Mouse (Mus musculus): ENCODE data around the gene Tcp11. TPM values are rescaled to one million over a fixed set of nuclear protein-coding genes. Genes with fewer than 3 reads are reported as not detected.
A peak's percentile ranks its signal among the peaks of the same experiment; 100 is the strongest.

Tcp11 gene
- polyA plus RNA-seq, 1 experiment from 2014 or later, result 1.9 TPM

DNA sequence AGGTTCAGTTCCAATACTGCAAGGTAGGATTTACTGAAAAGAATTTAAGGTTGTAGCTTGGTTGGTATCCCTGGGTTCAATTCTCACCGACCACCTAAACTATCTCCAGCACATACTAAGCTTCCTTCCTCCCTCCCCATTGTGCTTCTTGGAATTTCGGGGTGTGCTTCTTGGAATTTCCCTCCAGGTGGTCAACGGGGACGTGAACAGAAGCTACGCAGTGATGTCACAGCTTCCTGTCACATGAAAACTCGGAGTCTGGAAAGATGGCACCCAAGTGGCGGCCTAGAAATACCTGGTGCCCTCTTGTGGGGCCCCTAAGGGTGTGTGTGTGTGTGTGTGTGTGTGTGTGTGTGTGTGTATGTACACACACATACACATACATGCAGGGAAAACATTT lies 1.4 kb upstream of the Tcp11 start:
- ATAC-seq (replicated peaks), result no peak
- no peak overlapping the region for H3K9ac ChIP-seq
- H3K9me3 ChIP-seq, result no peaks in the 10 kb centered on the region
- 91% methylated on average over 7 of the region's 7 CpGs for WGBS
- H3K4me1 ChIP-seq, result peaks cover 29% of the 10 kb centered on the region
- H3K4me2 ChIP-seq, result no peak overlapping the region
- H3K27ac ChIP-seq, result no peak overlapping the region
- no peaks in the 10 kb centered on the region; the same call in 1 of the 2 replicates for H3K27me3 ChIP-seq (replicated peaks)
- no peaks in the 10 kb centered on the region for H3K36me3 ChIP-seq (replicated peaks)
- H3K4me3 ChIP-seq, result no peak overlapping the region

DNA sequence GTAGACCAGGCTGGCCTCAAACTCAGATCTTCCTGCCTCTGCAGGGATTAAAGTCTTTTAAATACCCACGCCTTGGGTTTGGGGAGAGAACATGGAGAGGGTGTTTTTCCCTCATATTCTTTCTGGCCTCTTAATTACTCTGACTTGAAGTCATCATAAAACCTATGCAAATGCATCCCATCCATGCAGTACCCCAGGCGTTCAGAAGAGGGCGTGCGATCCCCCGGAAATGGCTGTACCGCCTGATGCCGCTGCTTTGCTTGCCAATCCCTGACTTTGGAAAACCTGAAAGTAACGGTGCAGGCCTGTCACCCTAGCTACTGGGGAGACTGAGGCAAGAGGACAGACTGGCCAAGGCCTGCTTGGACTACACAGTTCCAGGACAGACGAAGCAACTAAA lies 946 bp upstream of the Tcp11 start:
- WGBS, result 45% methylated on average over 9 of the region's 9 CpGs

DNA sequence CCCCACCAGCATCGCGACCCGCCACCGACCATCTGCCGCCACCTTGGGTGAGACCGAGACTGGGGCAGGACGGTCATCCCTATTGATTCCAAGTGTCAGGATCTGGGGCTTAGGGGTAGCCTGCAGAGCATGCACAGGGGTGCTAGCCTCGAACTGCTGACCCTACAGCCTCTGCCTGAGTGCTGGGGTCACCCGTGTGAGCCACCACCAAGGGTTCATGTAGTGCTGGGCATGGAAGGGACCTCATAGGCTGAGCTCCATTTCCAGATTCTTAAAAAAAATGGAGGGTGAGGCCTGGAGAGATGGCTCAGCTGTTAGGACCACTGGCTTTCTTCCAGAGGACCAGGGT lies 352 bp upstream of the Tcp11 start:
- no peak overlapping the region for H3K27ac ChIP-seq
- peak; percentile 51; the same call in 1 of the 2 replicates for ATAC-seq (replicated peaks)
- peaks cover 29% of the 10 kb centered on the region for H3K4me1 ChIP-seq
- 10% methylated on average over 9 of the region's 9 CpGs for WGBS
- H3K36me3 ChIP-seq (replicated peaks), result no peaks in the 10 kb centered on the region
- peak overlapping the region; percentile 100 for H3K4me2 ChIP-seq
- 0 out of 2 replicates have a peak overlapping the region, but pooled peaks have one; percentile 14 for H3K9ac ChIP-seq
- peak overlapping the region; percentile 67 for H3K4me3 ChIP-seq
- H3K9me3 ChIP-seq, result no peaks in the 10 kb centered on the region
- no peaks in the 10 kb centered on the region; the same call in 1 of the 2 replicates for H3K27me3 ChIP-seq (replicated peaks)

More for the DNA sequence above, 946 bp upstream of the Tcp11 start:
- H3K4me3 ChIP-seq, result no peak overlapping the region
- H3K4me2 ChIP-seq, result no peak overlapping the region
- no peaks in the 10 kb centered on the region for H3K9me3 ChIP-seq
- no peaks in the 10 kb centered on the region for H3K36me3 ChIP-seq (replicated peaks)
- H3K4me1 ChIP-seq, result peaks cover 29% of the 10 kb centered on the region
- H3K27ac ChIP-seq, result no peak overlapping the region
- ATAC-seq (replicated peaks), result no peak
- no peak overlapping the region for H3K9ac ChIP-seq
- no peaks in the 10 kb centered on the region; the same call in 1 of the 2 replicates for H3K27me3 ChIP-seq (replicated peaks)

DNA sequence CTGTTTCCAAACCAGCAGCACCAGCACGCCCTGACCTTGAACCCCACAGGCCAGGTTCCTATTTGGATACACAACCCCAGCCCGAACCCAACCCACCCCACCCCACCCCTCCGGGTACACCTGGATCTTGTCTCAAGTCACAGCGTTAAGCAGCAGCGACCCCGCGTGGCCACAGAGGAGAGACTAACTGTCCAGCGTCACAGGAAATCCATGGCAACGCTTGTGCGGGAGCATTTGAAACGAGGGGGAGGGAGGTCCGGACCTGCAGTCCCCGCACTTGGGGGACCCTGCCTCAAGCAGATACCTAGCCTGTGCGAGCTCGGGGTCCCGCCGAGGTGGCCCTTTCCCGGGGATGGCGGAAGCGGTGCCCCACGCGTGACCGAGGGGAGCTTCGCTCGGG lies 821 bp downstream of the Tcp11 start:
- H3K27ac ChIP-seq, result no peak overlapping the region
- WGBS, result under 1% methylated on average over 25 of the region's 25 CpGs
- peak overlapping the region; percentile 67 for H3K4me3 ChIP-seq
- H3K9me3 ChIP-seq, result no peaks in the 10 kb centered on the region
- H3K4me1 ChIP-seq, result peaks cover 19% of the 10 kb centered on the region
- peak; percentile 82 for ATAC-seq (replicated peaks)
- no peaks in the 10 kb centered on the region; the same call in 1 of the 2 replicates for H3K27me3 ChIP-seq (replicated peaks)
- H3K9ac ChIP-seq, result peak overlapping the region; percentile 56
- H3K36me3 ChIP-seq (replicated peaks), result no peaks in the 10 kb centered on the region
- H3K4me2 ChIP-seq, result peak overlapping the region; percentile 100

DNA sequence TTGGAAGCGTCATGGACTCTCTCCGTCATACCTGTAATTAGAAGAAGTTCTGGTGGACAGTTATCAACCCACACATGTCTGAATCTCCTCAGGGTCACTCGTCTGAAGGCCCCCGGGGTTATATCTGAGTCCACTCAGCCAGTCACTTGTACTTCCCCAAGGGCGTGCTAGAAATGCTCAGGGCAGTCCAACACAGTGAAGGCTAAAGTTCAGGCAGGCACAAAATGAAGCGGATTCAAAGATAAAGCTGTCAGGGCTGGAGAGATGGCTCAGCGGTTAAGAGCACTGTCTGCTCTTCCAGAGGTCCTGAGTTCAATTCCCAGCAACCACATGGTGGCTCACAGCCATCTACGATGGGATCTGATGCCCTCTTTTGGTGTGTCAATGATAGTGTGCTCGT lies 2.4 kb downstream of the Tcp11 start:
- no peak for ATAC-seq (replicated peaks)
- H3K27ac ChIP-seq, result no peak overlapping the region
- no peaks in the 10 kb centered on the region for H3K9me3 ChIP-seq
- no peak overlapping the region for H3K4me2 ChIP-seq
- no peak overlapping the region for H3K4me3 ChIP-seq
- peaks cover 15% of the 10 kb centered on the region for H3K4me1 ChIP-seq
- no peaks in the 10 kb centered on the region for H3K36me3 ChIP-seq (replicated peaks)
- H3K27me3 ChIP-seq (replicated peaks), result no peaks in the 10 kb centered on the region; the same call in 1 of the 2 replicates
- WGBS, result 84% methylated on average over 9 of the region's 9 CpGs
- no peak overlapping the region for H3K9ac ChIP-seq

DNA sequence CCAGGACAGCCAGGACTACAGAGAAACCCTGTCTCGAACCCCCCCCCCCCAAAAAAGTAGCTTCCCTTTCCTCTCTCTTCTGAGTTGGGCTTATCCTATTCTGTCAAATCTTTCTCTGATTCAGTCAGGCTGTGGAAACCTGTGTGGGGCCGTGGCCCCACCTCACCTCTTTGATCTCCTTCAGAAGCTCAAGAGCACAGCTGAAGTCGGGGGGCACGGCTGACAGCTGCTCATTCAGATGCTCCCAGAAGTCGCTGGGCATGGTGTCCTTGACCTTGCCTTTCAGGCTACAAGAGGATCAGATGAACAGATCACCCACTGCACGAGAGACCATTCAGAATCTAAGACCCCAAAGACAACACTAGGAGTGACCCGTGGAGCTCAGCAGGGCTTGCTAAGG lies 6.0 kb downstream of the Tcp11 start:
- no peak overlapping the region for H3K4me3 ChIP-seq
- H3K27me3 ChIP-seq (replicated peaks), result no peaks in the 10 kb centered on the region
- no peak overlapping the region for H3K27ac ChIP-seq
- H3K4me1 ChIP-seq, result peaks cover 3% of the 10 kb centered on the region; the same call in 1 of the 2 replicates
- H3K9me3 ChIP-seq, result no peaks in the 10 kb centered on the region
- no peak overlapping the region for H3K9ac ChIP-seq
- ATAC-seq (replicated peaks), result no peak
- no peaks in the 10 kb centered on the region for H3K36me3 ChIP-seq (replicated peaks)
- H3K4me2 ChIP-seq, result no peak overlapping the region
- 73% methylated on average over 7 of the region's 7 CpGs for WGBS

DNA sequence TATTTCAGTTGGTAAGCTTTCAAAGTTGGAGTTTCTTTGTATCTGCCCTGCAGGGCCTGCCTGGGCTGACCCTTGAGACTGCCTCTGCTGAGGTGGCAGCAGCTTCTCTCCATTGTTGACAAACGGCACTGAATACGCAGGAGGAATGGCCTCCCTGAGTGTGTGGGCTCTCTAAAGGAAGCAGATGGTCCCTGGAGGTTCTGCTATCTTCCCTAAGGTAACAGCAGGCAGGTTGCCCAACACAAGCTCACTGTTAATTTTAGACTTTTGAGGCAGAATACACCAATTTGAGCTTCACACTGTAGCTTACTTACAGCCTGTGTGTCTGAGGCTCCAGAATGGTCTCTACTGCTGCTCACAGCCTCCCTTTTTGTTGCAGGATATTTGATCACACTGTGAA lies 7.7 kb downstream of the Tcp11 start:
- H3K9me3 ChIP-seq, result no peaks in the 10 kb centered on the region
- no peak overlapping the region for H3K27ac ChIP-seq
- no peaks in the 10 kb centered on the region for H3K36me3 ChIP-seq (replicated peaks)
- no peak overlapping the region for H3K4me2 ChIP-seq
- no peak overlapping the region for H3K9ac ChIP-seq
- H3K4me3 ChIP-seq, result no peak overlapping the region
- no peak for ATAC-seq (replicated peaks)
- H3K4me1 ChIP-seq, result no peaks in the 10 kb centered on the region
- WGBS, result 82% methylated on average over 2 of the region's 2 CpGs
- H3K27me3 ChIP-seq (replicated peaks), result no peaks in the 10 kb centered on the region

DNA sequence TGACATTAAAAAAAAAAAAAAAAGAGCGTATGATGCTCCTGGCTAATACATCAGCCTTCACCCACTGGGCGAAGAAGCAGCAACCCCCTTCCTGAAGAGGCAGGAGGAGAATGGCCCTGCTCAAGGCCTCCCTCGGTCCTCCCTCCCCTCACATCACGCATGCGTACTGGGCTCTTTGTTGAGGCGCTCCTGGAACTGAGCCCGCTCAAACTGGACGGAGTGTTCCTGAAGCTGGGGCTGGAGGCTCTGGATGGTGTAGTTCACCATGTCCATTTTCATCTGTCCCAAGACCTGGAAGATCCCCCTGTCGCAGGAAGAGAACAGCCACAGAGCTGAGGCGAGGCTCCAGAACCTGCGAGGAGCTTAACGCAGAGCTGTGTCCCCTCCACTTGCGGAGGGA lies 10.2 kb downstream of the Tcp11 start:
- no peak overlapping the region for H3K9ac ChIP-seq
- no peaks in the 10 kb centered on the region for H3K4me1 ChIP-seq

DNA sequence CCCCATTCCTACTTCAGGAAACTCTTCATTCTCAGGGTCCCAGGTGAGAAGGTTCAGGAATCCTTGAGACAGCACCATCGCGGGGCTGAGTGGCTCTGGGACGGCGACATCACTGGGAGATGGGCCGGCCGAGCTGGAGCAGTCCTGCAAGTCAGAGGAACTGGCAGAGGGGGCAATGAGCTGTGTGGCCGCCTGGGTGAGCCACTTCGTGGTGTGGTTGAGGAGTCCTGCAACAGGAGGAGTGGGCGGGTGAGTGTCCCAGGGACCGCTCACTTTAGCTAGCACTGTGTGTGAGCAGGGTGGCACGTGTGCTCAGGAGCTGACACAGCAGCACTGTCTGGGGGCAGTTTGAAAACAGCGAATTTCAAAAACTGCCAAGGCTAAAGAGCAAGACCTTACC lies 11.0 kb downstream of the Tcp11 start:
- 35% methylated on average over 12 of the region's 12 CpGs for WGBS
- ATAC-seq (replicated peaks), result no peak
- Histone ChIP-seq H3K4me1 (no peaks in the 10 kb centered on the region), H3K36me3 (replicated peaks) (no peaks in the 10 kb centered on the region), H3K27me3 (replicated peaks) (no peaks in the 10 kb centered on the region), H3K9me3 (no peaks in the 10 kb centered on the region), H3K9ac (no peak overlapping the region), H3K27ac (no peak overlapping the region), H3K4me3 (no peak overlapping the region), H3K4me2 (no peak overlapping the region)

More for the DNA sequence above, 10.2 kb downstream of the Tcp11 start:
- no peaks in the 10 kb centered on the region for H3K27me3 ChIP-seq (replicated peaks)
- H3K36me3 ChIP-seq (replicated peaks), result no peaks in the 10 kb centered on the region
- H3K27ac ChIP-seq, result no peak overlapping the region
- H3K4me2 ChIP-seq, result no peak overlapping the region
- 83% methylated on average over 13 of the region's 13 CpGs for whole genome bisulfite sequencing
- ATAC-seq (replicated peaks), result no peak
- no peaks in the 10 kb centered on the region for H3K9me3 ChIP-seq
- no peak overlapping the region for H3K4me3 ChIP-seq

DNA sequence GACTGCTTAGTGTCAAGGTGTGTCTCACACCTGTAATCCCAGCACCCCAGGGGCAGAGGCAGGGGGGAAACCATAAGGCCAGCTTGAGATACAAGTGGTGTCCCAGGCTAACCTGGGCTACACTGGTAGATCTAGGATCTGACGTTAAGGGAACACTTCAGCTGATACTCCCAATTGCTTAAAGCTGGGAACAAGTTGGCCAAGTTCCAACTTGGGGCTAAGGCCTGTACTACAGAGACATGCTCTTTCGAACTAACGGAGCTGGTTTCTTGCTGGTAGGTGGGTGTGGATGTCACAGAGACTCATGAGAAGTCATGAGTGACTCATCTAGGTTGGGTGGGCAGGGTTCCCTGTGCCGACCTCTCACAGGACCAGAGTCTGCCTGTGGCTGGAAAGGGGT lies 13.1 kb downstream of the Tcp11 start:
- Histone ChIP-seq H3K4me3 (no peak overlapping the region), H3K4me2 (no peak overlapping the region), H3K36me3 (replicated peaks) (no peaks in the 10 kb centered on the region), H3K9ac (no peak overlapping the region), H3K27me3 (replicated peaks) (no peaks in the 10 kb centered on the region), H3K27ac (no peak overlapping the region), H3K9me3 (no peaks in the 10 kb centered on the region), H3K4me1 (no peaks in the 10 kb centered on the region)
- no peak for ATAC-seq (replicated peaks)
- 85% methylated on average over 4 of the region's 4 CpGs for WGBS

DNA sequence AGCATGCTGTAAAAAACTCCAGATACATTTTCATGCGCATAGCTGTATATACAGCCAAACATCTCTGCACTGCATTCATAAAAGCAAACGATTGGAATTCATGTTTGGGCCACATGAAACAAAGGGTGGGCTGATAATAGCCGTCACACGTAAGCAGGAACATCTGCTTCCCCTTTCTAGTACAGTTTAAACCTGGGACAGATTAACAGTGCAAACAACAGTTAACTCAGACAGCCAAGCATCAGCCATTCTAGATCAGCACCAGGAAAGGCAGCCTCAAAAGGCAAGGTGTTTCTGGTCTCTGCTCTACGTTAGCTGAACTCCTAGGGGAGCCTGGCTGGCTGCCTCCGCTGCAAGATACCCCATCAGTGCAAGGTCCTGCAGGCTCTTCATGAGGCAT lies 17.3 kb downstream of the Tcp11 start:
- no peak overlapping the region for H3K4me2 ChIP-seq
- no peaks in the 10 kb centered on the region for H3K9me3 ChIP-seq
- no peak for ATAC-seq (replicated peaks)
- no peak overlapping the region for H3K9ac ChIP-seq
- no peak overlapping the region for H3K4me3 ChIP-seq
- no peak overlapping the region for H3K27ac ChIP-seq
- H3K4me1 ChIP-seq, result no peaks in the 10 kb centered on the region
- no peaks in the 10 kb centered on the region for H3K27me3 ChIP-seq (replicated peaks)
- 78% methylated on average over 6 of the region's 6 CpGs for WGBS
- peaks cover 23% of the 10 kb centered on the region; the same call in 1 of the 2 replicates for H3K36me3 ChIP-seq (replicated peaks)

DNA sequence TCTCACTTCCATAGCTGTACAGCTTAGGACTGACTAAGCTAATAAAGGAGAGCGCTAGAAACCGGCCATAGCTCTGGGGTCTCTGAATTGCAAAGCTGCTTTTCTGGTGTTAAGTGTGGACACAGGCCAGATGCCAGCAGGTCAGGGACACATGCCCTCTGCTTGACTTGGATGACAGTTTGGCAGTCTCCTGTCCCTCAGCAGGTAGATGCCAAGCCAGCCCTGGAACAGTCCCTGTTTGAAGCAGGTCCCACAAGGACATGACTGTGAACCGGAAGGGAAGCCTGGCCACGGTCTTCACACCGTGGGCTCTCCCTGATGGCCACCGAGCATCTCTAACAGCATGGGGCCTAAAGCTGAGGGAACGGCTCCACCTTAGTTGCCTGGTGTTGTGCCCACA lies 17.7 kb downstream of the Tcp11 start:
- no peaks in the 10 kb centered on the region for H3K4me1 ChIP-seq
- ATAC-seq (replicated peaks), result no peak
- H3K9ac ChIP-seq, result no peak overlapping the region
- H3K27ac ChIP-seq, result no peak overlapping the region
- H3K36me3 ChIP-seq (replicated peaks), result peaks cover 25% of the 10 kb centered on the region; the same call in 1 of the 2 replicates
- no peaks in the 10 kb centered on the region for H3K27me3 ChIP-seq (replicated peaks)
- 82% methylated on average over 7 of the region's 7 CpGs for WGBS
- no peaks in the 10 kb centered on the region for H3K9me3 ChIP-seq
- H3K4me3 ChIP-seq, result no peak overlapping the region
- H3K4me2 ChIP-seq, result no peak overlapping the region

DNA sequence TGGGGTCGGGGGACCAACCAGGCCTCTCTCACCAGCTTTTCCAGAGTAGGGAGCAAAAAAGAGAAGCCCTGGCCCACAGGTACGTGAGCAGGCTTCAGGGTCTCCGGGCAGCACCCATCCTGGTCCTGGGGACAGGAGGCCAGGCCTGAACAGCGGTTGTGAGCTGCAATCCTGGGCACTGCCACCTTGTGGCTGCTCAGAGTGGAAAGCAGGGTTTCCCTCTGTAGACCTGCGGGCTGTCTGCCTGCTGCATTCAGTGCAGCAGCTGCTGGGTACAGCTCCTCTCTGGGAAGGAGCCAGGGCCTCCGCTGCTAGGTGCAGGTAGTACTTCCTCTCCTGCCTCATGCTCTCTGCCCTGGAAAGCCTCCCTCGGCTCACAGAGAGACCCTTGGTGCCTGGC lies 19.0 kb downstream of the Tcp11 start:
- 57% methylated on average over 7 of the region's 7 CpGs for WGBS
- H3K27me3 ChIP-seq (replicated peaks), result no peaks in the 10 kb centered on the region
- no peak overlapping the region for H3K27ac ChIP-seq
- H3K4me1 ChIP-seq, result no peaks in the 10 kb centered on the region
- H3K9ac ChIP-seq, result no peak overlapping the region
- no peaks in the 10 kb centered on the region for H3K9me3 ChIP-seq
- H3K4me3 ChIP-seq, result no peak overlapping the region
- no peak; the same call in 1 of the 2 replicates for ATAC-seq (replicated peaks)
- peaks cover 30% of the 10 kb centered on the region; the same call in 1 of the 2 replicates for H3K36me3 ChIP-seq (replicated peaks)
- no peak overlapping the region for H3K4me2 ChIP-seq

All from midbrain, embryonic 15.5 days (tissue).